Mouse (Mus musculus): ENCODE data around the gene Pccb. TPM values are rescaled to one million over a fixed set of nuclear protein-coding genes. Genes with fewer than 3 reads are reported as not detected.

Pccb gene
- 71.8 and 99.1 TPM in 2 replicates for polyA plus RNA-seq (2012; rRNA removed)

- WGBS = under 1% methylated on average over 61 of the region's 61 CpGs
- no peak for DNase-seq (ENCODE audit: low read depth, low spot score)
Measured at GRCm38 (mm10) chr9:101034448-101035098, at the start of gene Pccb. Gene Pccb (minus strand): TSS chr9:101034898.

GRCm38 (mm10) chr9:101083728-101084127, 49.0 kb upstream of the Pccb start:
- no peak for DNase-seq (ENCODE audit: low read depth, low spot score)
- 46% methylated on average over 3 of the region's 3 CpGs for WGBS

GRCm38 (mm10) chr9:101080046-101080685, 45.5 kb upstream of the Pccb start:
- no peak for DNase-seq (ENCODE audit: low read depth, low spot score)
- WGBS = 20% methylated on average over 3 of the region's 3 CpGs

GRCm38 (mm10) chr9:101078579-101078978, 43.9 kb upstream of the Pccb start:
- DNase-seq (ENCODE audit: low read depth, low spot score) = no peak
- WGBS = 29% methylated on average over 4 of the region's 4 CpGs

- no peak for DNase-seq (ENCODE audit: low read depth, low spot score)
Measured at GRCm38 (mm10) chr9:101077486-101077885, 42.8 kb upstream of the Pccb start.

GRCm38 (mm10) chr9:101076095-101076875, 41.6 kb upstream of the Pccb start:
- WGBS = under 1% methylated on average over 18 of the region's 18 CpGs
- DNase-seq (ENCODE audit: low read depth, low spot score) = no peak

- no peak for DNase-seq (ENCODE audit: low read depth, low spot score)
- under 1% methylated on average over 8 of the region's 8 CpGs for WGBS
Measured at GRCm38 (mm10) chr9:101075694-101076093, 41.0 kb upstream of the Pccb start.

- under 1% methylated on average over 25 of the region's 25 CpGs for WGBS
- no peak for DNase-seq (ENCODE audit: low read depth, low spot score)
Measured at GRCm38 (mm10) chr9:101075091-101075581, 40.4 kb upstream of the Pccb start.

GRCm38 (mm10) chr9:101074332-101075021, 39.8 kb upstream of the Pccb start:
- WGBS = under 1% methylated on average over 89 of the region's 100 CpGs
- DNase-seq (ENCODE audit: low read depth, low spot score) = no peak

- 2% methylated on average over 41 of the region's 43 CpGs for WGBS
- no peak for DNase-seq (ENCODE audit: low read depth, low spot score)
Measured at GRCm38 (mm10) chr9:101073987-101074331, 39.3 kb upstream of the Pccb start, which contains the start of gene Msl2. Gene Msl2 (plus strand): TSS chr9:101074101.

GRCm38 (mm10) chr9:101073041-101073986, 38.6 kb upstream of the Pccb start:
- under 1% methylated on average over 61 of the region's 65 CpGs for WGBS
- DNase-seq (ENCODE audit: low read depth, low spot score) = peak; percentile 95

GRCm38 (mm10) chr9:101072506-101072905, 37.8 kb upstream of the Pccb start:
- 28% methylated on average over 5 of the region's 5 CpGs for WGBS
- DNase-seq (ENCODE audit: low read depth, low spot score) = no peak

- over 99% methylated on average over 3 of the region's 3 CpGs for WGBS
- DNase-seq (ENCODE audit: low read depth, low spot score) = no peak
Measured at GRCm38 (mm10) chr9:101069781-101070180, 35.1 kb upstream of the Pccb start.

- 89% methylated on average over 3 of the region's 3 CpGs for WGBS
- DNase-seq (ENCODE audit: low read depth, low spot score) = no peak
Measured at GRCm38 (mm10) chr9:101065076-101065602, 30.4 kb upstream of the Pccb start.

- 84% methylated on average over 6 of the region's 6 CpGs for WGBS
- no peak for DNase-seq (ENCODE audit: low read depth, low spot score)
Measured at GRCm38 (mm10) chr9:101062253-101062780, 27.6 kb upstream of the Pccb start.

- DNase-seq (ENCODE audit: low read depth, low spot score) = no peak
- 68% methylated on average over 11 of the region's 11 CpGs for WGBS
Measured at GRCm38 (mm10) chr9:101061035-101061434, 26.3 kb upstream of the Pccb start.

GRCm38 (mm10) chr9:101057156-101057555, 22.5 kb upstream of the Pccb start:
- WGBS = 76% methylated on average over 4 of the region's 4 CpGs
- DNase-seq (ENCODE audit: low read depth, low spot score) = no peak

- 30% methylated on average over 14 of the region's 14 CpGs for WGBS
- no peak for DNase-seq (ENCODE audit: low read depth, low spot score)
Measured at GRCm38 (mm10) chr9:101053279-101053678, 18.6 kb upstream of the Pccb start.
